Mouse (Mus musculus): ENCODE results near the gene Dip2b.

DNA sequence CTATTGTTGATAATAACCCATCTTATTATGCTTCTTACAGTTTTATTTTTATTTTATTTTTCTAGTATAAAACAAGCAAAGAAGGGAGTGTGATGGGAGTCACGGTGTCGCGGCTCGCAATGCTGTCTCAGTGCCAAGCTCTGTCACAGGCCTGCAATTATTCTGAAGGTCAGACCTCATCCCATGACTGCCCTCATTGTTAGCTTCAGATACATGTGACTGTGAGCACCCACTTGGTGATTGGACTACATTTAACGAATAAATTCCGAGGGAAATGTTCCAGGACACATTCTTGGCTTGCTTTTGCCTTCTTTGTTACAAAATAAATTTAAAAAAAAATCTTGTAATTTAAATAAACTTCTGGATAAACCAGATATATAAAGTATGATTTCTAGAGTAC lies 129.3 kb downstream of the Dip2b start:
- no peak for TF ChIP-seq CTCF (IDR thresholded peaks at IDR 0.05; ENCODE audit: control insufficient read depth, insufficient read depth, low read length)
- TF ChIP-seq POLR2A (IDR thresholded peaks at IDR 0.05; ENCODE audit: borderline replicate concordance, control insufficient read depth, low read depth, low read length): no peak
